Mouse (Mus musculus) MEL (cell line): ENCODE measurements around the gene Mical3. TPM values are rescaled to one million over a fixed set of nuclear protein-coding genes. Genes with fewer than 3 reads are reported as not detected.

Experiments
- DNase-seq: peaks from one replicate; pipeline ENCODE4 v3.0.0; 2011; ENCODE audit warnings: low read depth, low spot score
- H3K27ac ChIP-seq: 2 replicates; pipeline ENCODE4 v1.5.1; 2012; ENCODE audit warnings: low read depth, mild to moderate bottlenecking, control low read depth, low read length, moderate library complexity; ENCODE audit not compliant: control insufficient read depth
- H3K27me3 ChIP-seq, 2 experiments: fragments of 150-350 bp in 1 of 2; sonication (generic) in 1 of 2; 2 replicates each; pipeline ENCODE4 v1.6.1; 2012; ENCODE audit warnings: low read length in 2 of 2, mild to moderate bottlenecking in 2 of 2, improper control_type of control experiment in 1 of 2, moderate library complexity in 1 of 2; ENCODE audit not compliant: insufficient read depth in 2 of 2, control insufficient read depth in 1 of 2
- H3K36me3 ChIP-seq, 2 experiments: 2 replicates each; pipeline ENCODE4 v1.6.1; 2012 to 2014; ENCODE audit warnings: low read length in 2 of 2, improper control_type of control experiment in 1 of 2, inconsistent platforms in 1 of 2, mild to moderate bottlenecking in 1 of 2; ENCODE audit not compliant: insufficient read depth in 2 of 2, control insufficient read depth in 1 of 2
- H3K4me1 ChIP-seq, 2 experiments: fragments of 150-350 bp in 1 of 2; sonication (generic) in 1 of 2; 2 replicates each; pipeline ENCODE4 v1.6.1; 2012; ENCODE audit warnings: low read length in 2 of 2, improper control_type of control experiment in 1 of 2, mild to moderate bottlenecking in 1 of 2; ENCODE audit not compliant: insufficient read depth in 2 of 2, control insufficient read depth in 1 of 2
- H3K4me3 ChIP-seq, 2 experiments: fragments of 150-350 bp in 1 of 2; sonication (generic) in 1 of 2; 2 replicates each; pipeline ENCODE4 v1.5.1; 2012; ENCODE audit warnings: low read depth in 2 of 2, low read length in 2 of 2, mild to moderate bottlenecking in 2 of 2, moderate library complexity in 2 of 2, control low read depth in 1 of 2, improper control_type of control experiment in 1 of 2; ENCODE audit not compliant: control insufficient read depth in 1 of 2, insufficient read depth in 1 of 2
- H3K79me2 ChIP-seq: 2 replicates; pipeline ENCODE4 v1.6.1; 2012; ENCODE audit warnings: mild to moderate bottlenecking, low read length, moderate library complexity; ENCODE audit not compliant: control insufficient read depth, poor library complexity, insufficient read depth
- H3K9ac ChIP-seq: 2 replicates; pipeline ENCODE4 v1.6.1; 2012; ENCODE audit warnings: low read depth, mild to moderate bottlenecking, control low read depth, low read length, moderate library complexity; ENCODE audit not compliant: control insufficient read depth, poor library complexity, severe bottlenecking
- H3K9me3 ChIP-seq: fragments of 150-350 bp; sonication (generic); replicated peaks from 2 replicates; pipeline ENCODE4 v1.6.1; 2012; ENCODE audit warnings: mild to moderate bottlenecking, low read length, improper control_type of control experiment, moderate library complexity; ENCODE audit not compliant: insufficient read depth
- BHLHE40 ChIP-seq: IDR thresholded peaks from 2 replicates; pipeline ENCODE4 v1.6.1; 2012; ENCODE audit warnings: low read depth, mild to moderate bottlenecking, inconsistent platforms, low read length, improper control_type of control experiment, borderline replicate concordance
- CTCF ChIP-seq, 3 experiments: IDR thresholded peaks in 2 of 3; conservative IDR thresholded peaks in 1 of 3; 2 replicates each; pipeline ENCODE4 v1.5.1; 2011 to 2012; ENCODE audit warnings: low read length in 3 of 3, low read depth in 2 of 3, mild to moderate bottlenecking in 2 of 3, improper control_type of control experiment in 1 of 3, inconsistent platforms in 1 of 3, mixed read lengths in 1 of 3, moderate library complexity in 1 of 3; ENCODE audit not compliant: control insufficient read depth in 1 of 3, insufficient read depth in 1 of 3, poor library complexity in 1 of 3, severe bottlenecking in 1 of 3
- ELF1 ChIP-seq: IDR thresholded peaks from 2 replicates; pipeline ENCODE4 v1.6.1; 2014; ENCODE audit warnings: low read depth, mild to moderate bottlenecking, inconsistent platforms, low read length, improper control_type of control experiment, moderate library complexity
- EP300 ChIP-seq, 2 experiments: IDR thresholded peaks; 2 replicates each; pipeline ENCODE4 v1.6.1; 2011; ENCODE audit warnings: improper control_type of control experiment in 2 of 2, low read length in 2 of 2, low read depth in 1 of 2, mild to moderate bottlenecking in 1 of 2
- ETS1 ChIP-seq: IDR thresholded peaks from 2 replicates; pipeline ENCODE4 v1.6.1; 2012; ENCODE audit warnings: low read depth, mild to moderate bottlenecking, inconsistent platforms, low read length, improper control_type of control experiment, moderate library complexity
- GATA1 ChIP-seq: IDR thresholded peaks from 2 replicates; pipeline ENCODE4 v1.6.1; 2011; ENCODE audit warnings: low read depth, low read length, improper control_type of control experiment
- KAT2A ChIP-seq: conservative IDR thresholded peaks from 2 replicates; pipeline ENCODE4 v1.6.1; 2012; ENCODE audit warnings: low read depth, low read length, improper control_type of control experiment, inconsistent platforms
- MAFK ChIP-seq: IDR thresholded peaks from 2 replicates; pipeline ENCODE4 v1.6.1; 2011; ENCODE audit warnings: low read depth, mild to moderate bottlenecking, low read length, improper control_type of control experiment, borderline replicate concordance
- MAX ChIP-seq: IDR thresholded peaks from 2 replicates; pipeline ENCODE4 v1.6.1; 2011; ENCODE audit warnings: low read length, improper control_type of control experiment
- MAZ ChIP-seq: IDR thresholded peaks from 2 replicates; pipeline ENCODE4 v1.6.1; 2012; ENCODE audit warnings: low read depth, mild to moderate bottlenecking, inconsistent platforms, low read length, improper control_type of control experiment
- MXI1 ChIP-seq: IDR thresholded peaks from 2 replicates; pipeline ENCODE4 v1.6.1; 2011; ENCODE audit warnings: mild to moderate bottlenecking, low read depth, low read length, improper control_type of control experiment
- MYB ChIP-seq: IDR thresholded peaks from 2 replicates; pipeline ENCODE4 v1.6.1; 2011; ENCODE audit warnings: mild to moderate bottlenecking, low read depth, low read length, improper control_type of control experiment
- NELFE ChIP-seq: IDR thresholded peaks from 2 replicates; pipeline ENCODE4 v1.6.1; 2011; ENCODE audit warnings: low read depth, low read length, improper control_type of control experiment
- RCOR1 ChIP-seq: IDR thresholded peaks from 2 replicates; pipeline ENCODE4 v1.6.1; 2012; ENCODE audit warnings: low read depth, mild to moderate bottlenecking, inconsistent platforms, low read length, improper control_type of control experiment
- SIN3A ChIP-seq: IDR thresholded peaks from 2 replicates; pipeline ENCODE4 v1.6.1; 2012; ENCODE audit warnings: low read length, improper control_type of control experiment, inconsistent platforms
- TBP ChIP-seq: IDR thresholded peaks from 2 replicates; pipeline ENCODE4 v1.8.0; 2011; ENCODE audit warnings: low read depth, low read length, improper control_type of control experiment
- TCF12 ChIP-seq: IDR thresholded peaks from 2 replicates; pipeline ENCODE4 v1.6.1; 2014; ENCODE audit warnings: low read depth, mild to moderate bottlenecking, inconsistent platforms, low read length, improper control_type of control experiment, moderate library complexity
- ZC3H11A ChIP-seq: IDR thresholded peaks from 2 replicates; pipeline ENCODE4 v1.6.1; 2012; ENCODE audit warnings: low read depth, mild to moderate bottlenecking, inconsistent platforms, low read length, improper control_type of control experiment
- ZKSCAN1 ChIP-seq: IDR thresholded peaks from 2 replicates; pipeline ENCODE4 v1.6.1; 2012; ENCODE audit warnings: low read depth, mild to moderate bottlenecking, inconsistent platforms, low read length, improper control_type of control experiment, moderate library complexity
- ZMIZ1 ChIP-seq: IDR thresholded peaks from 2 replicates; pipeline ENCODE4 v1.6.1; 2012; ENCODE audit warnings: low read depth, mild to moderate bottlenecking, inconsistent platforms, low read length, improper control_type of control experiment, moderate library complexity
- ZNF384 ChIP-seq: IDR thresholded peaks from 2 replicates; pipeline ENCODE4 v1.6.1; 2012; ENCODE audit warnings: low read depth, mild to moderate bottlenecking, inconsistent platforms, low read length, improper control_type of control experiment
- polyA plus RNA-seq, 2 experiments: library from polyadenylated mRNA; stranded (reverse) in 1 of 2; unstranded in 1 of 2; fragments of >175 nt in 1 of 2; fragments of >200 nt in 1 of 2; gene quantifications; 2 replicates each; pipeline versions ENCODE4 v1.2.1 to v1.2.4; 2012; ENCODE audit warnings: low replicate concordance in 2 of 2, low read depth in 1 of 2; ENCODE audit not compliant: insufficient read length in 2 of 2, insufficient read depth in 1 of 2, missing spikeins in 1 of 2
- total RNA-seq: library from RNA; depleted of rRNA; stranded (reverse); fragments of 300-350 nt; gene quantifications from 2 replicates; pipeline ENCODE4 v1.2.3, GENCODE M21; 2012

Gene Mical3
- total and polyA plus RNA-seq, 3 experiments: 19.8 to 125 (median 31.4) TPM

GRCm38 (mm10) chr6:120956259-120957161 is 174.3 kb downstream of the Mical3 start (continued):
- TF ChIP-seq BHLHE40: peak; percentile 74; the same call in 1 of the 2 replicates
- TF ChIP-seq MAZ: 0 out of 2 replicates have a peak, but pooled peaks have one; percentile 23
- TF ChIP-seq CTCF (IDR thresholded peaks at IDR 0.05 in 2 of 3, conservative IDR thresholded peaks at IDR 0.05 in 1 of 3; ENCODE audit: control insufficient read depth in 1 of 3, insufficient read depth in 1 of 3, low read depth in 2 of 3, low read length in 3 of 3, poor library complexity in 1 of 3, severe bottlenecking in 1 of 3): no peak
- TF ChIP-seq KAT2A: no peak
- no peak for TF ChIP-seq ZKSCAN1

DNA sequence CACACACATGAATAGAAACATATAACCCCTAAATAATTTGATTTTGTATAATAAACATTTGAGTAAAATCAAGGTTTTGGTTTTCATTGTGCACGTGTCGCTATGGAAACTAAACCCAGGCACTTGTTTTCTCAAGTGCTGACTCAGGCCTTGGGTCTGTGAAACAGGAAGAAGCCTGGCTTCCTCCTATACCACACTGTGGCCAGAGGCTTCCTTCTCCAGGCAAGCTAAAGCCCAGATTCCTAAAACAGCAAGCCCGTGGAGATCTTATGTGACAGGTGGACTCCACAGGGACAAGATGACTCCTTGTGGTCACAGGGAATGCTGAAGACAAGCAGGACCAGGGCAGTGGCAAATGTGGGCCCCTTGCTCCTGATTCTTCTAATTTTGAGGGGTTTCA is 175.6 kb downstream of the Mical3 start:
- peak overlapping the region; percentile 96 for H3K27ac ChIP-seq
- no peak overlapping the region for H3K4me3 ChIP-seq
- TF ChIP-seq MAX: peak; percentile 52; the same call in 1 of the 2 replicates
- TF ChIP-seq ETS1: peak; percentile 78
- no peak for TF ChIP-seq TCF12
- peak; percentile 73 for TF ChIP-seq SIN3A
- TF ChIP-seq ELF1: peak; percentile 71; the same call in 1 of the 2 replicates
- TF ChIP-seq MAFK: peak; percentile 95
- TF ChIP-seq GATA1: no peak
- peak; percentile 98 for TF ChIP-seq BHLHE40
- TF ChIP-seq MXI1: peak; percentile 47
- no peak for TF ChIP-seq TBP
- peak; percentile 87 for TF ChIP-seq RCOR1
- TF ChIP-seq EP300 (IDR thresholded peaks at IDR 0.05; ENCODE audit: low read depth in 1 of 2, low read length in 2 of 2): peak; percentile 15 to 33; a peak in 1 of 4 replicates
- TF ChIP-seq ZMIZ1: no peak
- H3K27me3 ChIP-seq: no peaks in the 10 kb centered on the region
- H3K9me3 ChIP-seq: no peaks in the 10 kb centered on the region
- DNase-seq: peak; percentile 84
- 0 out of 2 replicates have a peak overlapping the region, but pooled peaks have one; percentile 2 for H3K9ac ChIP-seq
- peaks cover 20 to 37% of the 10 kb centered on the region in 2 experiments for H3K4me1 ChIP-seq
- H3K79me2 ChIP-seq: no peaks in the 10 kb centered on the region
- H3K36me3 ChIP-seq: peaks cover 0 to 37% of the 10 kb centered on the region in 2 experiments; a peak in 3 of 4 replicates

GRCm38 (mm10) chr6:120954241-120954640 is 176.6 kb downstream of the Mical3 start:
- Histone ChIP-seq H3K4me3 (no peak overlapping the region), H3K9me3 (no peaks in the 10 kb centered on the region), H3K9ac (no peak overlapping the region), H3K27ac (no peak overlapping the region), H3K79me2 (no peaks in the 10 kb centered on the region), H3K4me1 (peaks cover 20 to 37% of the 10 kb centered on the region in 2 experiments), H3K27me3 (no peaks in the 10 kb centered on the region), H3K36me3 (peaks cover 0 to 37% of the 10 kb centered on the region in 2 experiments; a peak in 3 of 4 replicates)
- no peak for TF ChIP-seq ZC3H11A
- TF ChIP-seq NELFE: no peak
- no peak for TF ChIP-seq CTCF (IDR thresholded peaks at IDR 0.05 in 2 of 3, conservative IDR thresholded peaks at IDR 0.05 in 1 of 3; ENCODE audit: control insufficient read depth in 1 of 3, insufficient read depth in 1 of 3, low read depth in 2 of 3, low read length in 3 of 3, poor library complexity in 1 of 3, severe bottlenecking in 1 of 3)
- no peak for TF ChIP-seq EP300 (IDR thresholded peaks at IDR 0.05; ENCODE audit: low read depth in 1 of 2, low read length in 2 of 2)
- no peak for TF ChIP-seq ZNF384
- TF ChIP-seq MXI1: no peak
- no peak for TF ChIP-seq MYB
- no peak for TF ChIP-seq ELF1
- DNase-seq: no peak
